Mouse (Mus musculus) heart, postnatal 0 days (tissue): ENCODE data around the gene Slc37a1.

Experiments used
- CTCF ChIP-seq: IDR thresholded peaks from 2 replicates; pipeline ENCODE4 v1.5.1; 2016; ENCODE audit warnings: antibody characterized with exemption, control low read depth, low read depth
- EP300 ChIP-seq: IDR thresholded peaks from 2 replicates; pipeline ENCODE4 v1.6.1; 2016; ENCODE audit warnings: antibody characterized with exemption, low read depth

DNA sequence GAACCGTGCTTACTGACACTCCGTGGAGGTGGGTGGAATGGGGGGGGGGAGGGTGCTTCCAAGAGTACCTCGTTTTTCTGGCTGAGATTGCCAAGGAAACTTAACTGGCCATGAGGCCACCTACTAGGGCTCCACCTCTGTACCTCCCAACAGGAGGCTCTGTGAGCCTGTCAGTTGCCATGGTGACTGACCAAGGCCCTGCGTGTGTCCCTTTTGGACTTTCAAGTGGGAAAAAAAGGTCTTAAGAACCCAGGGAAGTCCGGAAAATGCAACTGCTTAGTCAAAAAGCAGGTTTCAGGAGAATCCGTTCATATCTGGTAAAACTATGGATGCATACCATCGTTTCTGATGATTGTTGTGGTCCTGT is 3.9 kb upstream of the Slc37a1 start:
- TF ChIP-seq EP300, result no peak
- no peak for TF ChIP-seq CTCF
